Mouse (Mus musculus): ENCODE measurements at regions not wholly inside any gene's neighbourhood (a gene's known extent, or its start where the extent isn't known, plus 50 kb on each side); places are given as distances from the start of the nearest gene placed in this dataset.

GRCm38 (mm10) chr11:24372616-24373015 lies 294.8 kb downstream of the Bcl11a start:
- DNase-seq (ENCODE audit: low spot score in 2 of 2), result no peak

- DNase-seq (ENCODE audit: low spot score in 2 of 2), result no peak
Observed at GRCm38 (mm10) chr11:24373301-24373700, 295.4 kb downstream of the Bcl11a start.

- no peak for DNase-seq (ENCODE audit: low spot score in 2 of 2)
Observed at GRCm38 (mm10) chr11:24377530-24377929, 299.7 kb downstream of the Bcl11a start.

- no peak for DNase-seq (ENCODE audit: low spot score in 2 of 2)
Observed at GRCm38 (mm10) chr11:24390578-24390977, 312.7 kb downstream of the Bcl11a start.

- DNase-seq (ENCODE audit: low spot score in 2 of 2), result no peak
Observed at GRCm38 (mm10) chr11:24391385-24391784, 313.5 kb downstream of the Bcl11a start.

GRCm38 (mm10) chr11:24395478-24395877 lies 317.6 kb downstream of the Bcl11a start:
- no peak for DNase-seq (ENCODE audit: low spot score in 2 of 2)

GRCm38 (mm10) chr11:24396911-24397310 lies 319.1 kb downstream of the Bcl11a start:
- DNase-seq (ENCODE audit: low spot score in 2 of 2), result no peak

- DNase-seq (ENCODE audit: low spot score in 2 of 2), result no peak
Observed at GRCm38 (mm10) chr11:24397710-24398109, 319.9 kb downstream of the Bcl11a start.

GRCm38 (mm10) chr11:24401151-24401550 lies 323.3 kb downstream of the Bcl11a start:
- DNase-seq (ENCODE audit: low spot score in 2 of 2), result no peak

- DNase-seq (ENCODE audit: low spot score in 2 of 2), result no peak
Observed at GRCm38 (mm10) chr11:24402127-24402526, 324.3 kb downstream of the Bcl11a start.

GRCm38 (mm10) chr11:24414804-24415203 lies 336.9 kb downstream of the Bcl11a start:
- peak in 1 of 2 experiments; percentile 54 for DNase-seq (ENCODE audit: low spot score in 2 of 2)

GRCm38 (mm10) chr11:24422066-24422775 lies 344.4 kb downstream of the Bcl11a start:
- DNase-seq (ENCODE audit: low spot score in 2 of 2), result peak; percentile 12 to 55

- DNase-seq (ENCODE audit: low spot score in 2 of 2), result no peak
Observed at GRCm38 (mm10) chr11:24423278-24423677, 345.4 kb downstream of the Bcl11a start.

- DNase-seq (ENCODE audit: low spot score in 2 of 2), result no peak
Observed at GRCm38 (mm10) chr11:24426995-24427883, 349.4 kb downstream of the Bcl11a start.

GRCm38 (mm10) chr11:24448608-24449007 lies 370.8 kb downstream of the Bcl11a start:
- DNase-seq (ENCODE audit: low spot score in 2 of 2), result no peak

- no peak for DNase-seq (ENCODE audit: low spot score in 2 of 2)
Observed at GRCm38 (mm10) chr11:24452267-24452666, 374.4 kb downstream of the Bcl11a start.

GRCm38 (mm10) chr11:24464642-24465041 lies 386.8 kb downstream of the Bcl11a start:
- DNase-seq (ENCODE audit: low spot score in 2 of 2), result no peak

GRCm38 (mm10) chr11:24467458-24467857 lies 389.6 kb downstream of the Bcl11a start:
- peak in 1 of 2 experiments; percentile 52 for DNase-seq (ENCODE audit: low spot score in 2 of 2)

- no peak for DNase-seq (ENCODE audit: low spot score in 2 of 2)
Observed at GRCm38 (mm10) chr11:24470469-24470868, 392.6 kb downstream of the Bcl11a start.

GRCm38 (mm10) chr11:24472617-24473367 lies 394.9 kb downstream of the Bcl11a start:
- no peak for DNase-seq (ENCODE audit: low spot score in 2 of 2)

- peak; percentile 69 to 71 for DNase-seq (ENCODE audit: low spot score in 2 of 2)
Observed at GRCm38 (mm10) chr11:24473368-24474010, 395.6 kb downstream of the Bcl11a start.

All from layer of hippocampus, adult 18-20 months (tissue).